Mouse (Mus musculus): ENCODE results near the gene Rpl13.

Rpl13 gene

GRCm38 (mm10) chr8:123106531-123106930 lies 4.4 kb downstream of the Rpl13 start:
- in situ Hi-C loops (cut with MboI, MseI): no loop called here

- in situ Hi-C loops (cut with MboI, MseI): no loop called here
These were observed 5.9 kb downstream of the Rpl13 start for GRCm38 (mm10) chr8:123108010-123108409.

- in situ Hi-C loops (cut with MboI, MseI): no loop called here
These were observed 6.8 kb downstream of the Rpl13 start for GRCm38 (mm10) chr8:123108953-123109352.

- in situ Hi-C loops (cut with MboI, MseI): no loop called here
These were observed 8.5 kb downstream of the Rpl13 start for GRCm38 (mm10) chr8:123110649-123111048.

- in situ Hi-C loops (cut with MboI, MseI): no loop called here
These were observed 10.7 kb downstream of the Rpl13 start for GRCm38 (mm10) chr8:123112892-123113291.

GRCm38 (mm10) chr8:123113908-123114469 lies 11.8 kb downstream of the Rpl13 start:
- in situ Hi-C loops (cut with MboI, MseI): no loop called here

GRCm38 (mm10) chr8:123114644-123115043 lies 12.5 kb downstream of the Rpl13 start:
- in situ Hi-C loops (cut with MboI, MseI): no loop called here

- in situ Hi-C loops (cut with MboI, MseI): no loop called here
These were observed 15.1 kb downstream of the Rpl13 start, which contains the start of gene Cpne7 for GRCm38 (mm10) chr8:123117127-123117731. Cpne7 (plus strand) TSS chr8:123117374.

GRCm38 (mm10) chr8:123117744-123118143 lies 15.6 kb downstream of the Rpl13 start:
- in situ Hi-C loops (cut with MboI, MseI): no loop called here

GRCm38 (mm10) chr8:123122059-123122458 lies 19.9 kb downstream of the Rpl13 start:
- in situ Hi-C loops (cut with MboI, MseI): no loop called here

GRCm38 (mm10) chr8:123122670-123123069 lies 20.5 kb downstream of the Rpl13 start:
- in situ Hi-C loops (cut with MboI, MseI): no loop called here

GRCm38 (mm10) chr8:123126193-123126816 lies 24.2 kb downstream of the Rpl13 start:
- in situ Hi-C loops (cut with MboI, MseI): no loop called here

- in situ Hi-C loops (cut with MboI, MseI): no loop called here
These were observed 28.9 kb downstream of the Rpl13 start for GRCm38 (mm10) chr8:123131041-123131440.

- in situ Hi-C loops (cut with MboI, MseI): no loop called here
These were observed 30.8 kb downstream of the Rpl13 start for GRCm38 (mm10) chr8:123132953-123133352.

GRCm38 (mm10) chr8:123134149-123134713 lies 32.1 kb downstream of the Rpl13 start:
- in situ Hi-C loops (cut with MboI, MseI): no loop called here

GRCm38 (mm10) chr8:123135406-123135805 lies 33.3 kb downstream of the Rpl13 start:
- in situ Hi-C loops (cut with MboI, MseI): no loop called here

GRCm38 (mm10) chr8:123135806-123136205 lies 33.7 kb downstream of the Rpl13 start:
- in situ Hi-C loops (cut with MboI, MseI): no loop called here

- in situ Hi-C loops (cut with MboI, MseI): no loop called here
These were observed 34.1 kb downstream of the Rpl13 start for GRCm38 (mm10) chr8:123136287-123136686.

GRCm38 (mm10) chr8:123137645-123138077 lies 35.5 kb downstream of the Rpl13 start:
- in situ Hi-C loops (cut with MboI, MseI): no loop called here

- in situ Hi-C loops (cut with MboI, MseI): no loop called here
These were observed 36.6 kb downstream of the Rpl13 start for GRCm38 (mm10) chr8:123138741-123139140.

- in situ Hi-C loops (cut with MboI, MseI): loop anchor here (5.0 kb wide), 1 partner anchor 45 kb away; the partner anchor contains the start of gene Dpep1
These were observed 39.8 kb downstream of the Rpl13 start for GRCm38 (mm10) chr8:123141741-123142462.

GRCm38 (mm10) chr8:123145279-123145678 lies 43.1 kb downstream of the Rpl13 start:
- in situ Hi-C loops (cut with MboI, MseI): no loop called here

All from T-helper 2 cell (primary cell).